Mouse (Mus musculus) limb, embryonic 13.5 days (tissue): ENCODE results near the gene BC030499. TPM values are rescaled to one million over a fixed set of nuclear protein-coding genes. Genes with fewer than 3 reads are reported as not detected.
A peak's percentile ranks its signal among the peaks of the same experiment; 100 is the strongest.
"Not testable (repeated sequence)": the region's sequence is repeated elsewhere in the genome, so short reads cannot be mapped to it uniquely, and the experiment has no call there.

Experiments used
- ATAC-seq: fragments of 200-750 bp; cut with Nextera tagmentation; 2 replicates; pipeline ENCODE4 v1.8.0; 2017; ENCODE audit warnings: low read depth, moderate number of reproducible peaks, moderate TSS enrichment; ENCODE audit not compliant: low FRiP score
- H3K27ac ChIP-seq: fragments of 300-500 bp; sonication (generic); 2 replicates; pipeline ENCODE4 v1.5.1; 2015; ENCODE audit warnings: inconsistent platforms, mild to moderate bottlenecking, moderate library complexity
- H3K27me3 ChIP-seq: fragments of 300-500 bp; sonication (generic); 2 replicates; pipeline ENCODE4 v1.6.1; 2015; ENCODE audit warnings: mild to moderate bottlenecking, inconsistent platforms
- H3K36me3 ChIP-seq: fragments of 300-500 bp; sonication (generic); 2 replicates; pipeline ENCODE4 v1.6.1; 2015; ENCODE audit warnings: inconsistent platforms, mild to moderate bottlenecking, moderate library complexity
- H3K4me1 ChIP-seq: fragments of 300-500 bp; sonication (generic); 2 replicates; pipeline ENCODE4 v1.6.1; 2015; ENCODE audit warnings: inconsistent platforms
- H3K4me2 ChIP-seq: fragments of 300-500 bp; sonication (generic); replicated peaks from 2 replicates; pipeline ENCODE4 v1.6.1; 2015; ENCODE audit warnings: inconsistent platforms, mild to moderate bottlenecking, moderate library complexity
- H3K4me3 ChIP-seq: fragments of 300-500 bp; sonication (generic); 2 replicates; pipeline ENCODE4 v1.5.1; 2015; ENCODE audit warnings: moderate library complexity, mild to moderate bottlenecking, inconsistent platforms
- H3K9ac ChIP-seq: fragments of 300-500 bp; sonication (generic); 2 replicates; pipeline ENCODE4 v1.6.1; 2015; ENCODE audit warnings: mild to moderate bottlenecking, inconsistent platforms
- H3K9me3 ChIP-seq: fragments of 300-500 bp; sonication (generic); 2 replicates; pipeline ENCODE4 v1.6.1; 2016; ENCODE audit warnings: inconsistent platforms
- WGBS: fragments of 180-500 bp; shearing (Covaris S2); methylation state at CpG from one replicate; pipeline ENCODE4 v1.1.7; 2015; 5-methylcytosine and 5-hydroxymethylcytosine counted together
- polyA plus RNA-seq: library from polyadenylated mRNA; unstranded; fragments of >200 nt; fragmentation: Nextera tagmentation; extraction: Ambion mirVana; gene quantifications from 2 replicates; pipeline ENCODE4 v1.2.1, GENCODE M21; 2015

BC030499 gene
- polyA plus RNA-seq, 1 experiment from 2014 or later: 0.56 TPM

- H3K36me3 ChIP-seq: peaks cover 96% of the 10 kb centered on the region
- no peaks in the 10 kb centered on the region for H3K27me3 ChIP-seq
- no peak overlapping the region for H3K4me3 ChIP-seq
- H3K4me2 ChIP-seq: no peak overlapping the region
- H3K27ac ChIP-seq: no peak overlapping the region
- no peak overlapping the region for H3K9ac ChIP-seq
- WGBS: 91% methylated on average over 13 of the region's 13 CpGs
- no peaks in the 10 kb centered on the region for H3K4me1 ChIP-seq
- no peaks in the 10 kb centered on the region for H3K9me3 ChIP-seq
- no peak for ATAC-seq
These were observed 18.7 kb upstream of the BC030499 start for GRCm38 (mm10) chr11:78271986-78272385.

- H3K4me1 ChIP-seq: no peaks in the 10 kb centered on the region
These were observed 15.0 kb upstream of the BC030499 start for GRCm38 (mm10) chr11:78275596-78275995.

DNA sequence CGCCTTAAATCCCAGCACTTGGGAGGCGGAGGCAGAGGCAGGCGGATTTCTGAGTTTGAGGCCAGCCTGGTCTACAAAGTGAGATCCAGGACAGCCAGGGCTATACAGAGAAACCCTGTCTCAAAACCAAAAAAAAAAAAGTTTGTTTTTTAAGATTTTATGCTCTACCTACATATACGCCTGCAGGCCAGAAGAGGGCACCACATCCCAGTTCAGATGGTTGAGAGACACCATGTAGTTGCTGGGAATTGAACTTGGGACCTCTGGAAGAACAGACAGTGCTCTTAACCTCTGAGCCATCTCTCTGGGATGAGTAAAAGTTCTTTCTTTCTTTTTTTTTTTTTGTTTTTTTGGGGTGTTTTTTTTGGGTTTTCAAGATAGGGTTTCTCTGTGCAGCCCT is 14.5 kb upstream of the BC030499 start:
- not testable (repeated sequence) for H3K27me3 ChIP-seq, H3K27ac ChIP-seq, H3K4me3 ChIP-seq, ATAC-seq, H3K9ac ChIP-seq, H3K9me3 ChIP-seq, H3K4me2 ChIP-seq, H3K4me1 ChIP-seq
- H3K36me3 ChIP-seq: peaks cover 99% of the 10 kb centered on the region
- WGBS: 95% methylated on average over 4 of the region's 4 CpGs

More at GRCm38 (mm10) chr11:78275596-78275995, 15.0 kb upstream of the BC030499 start:
- Histone ChIP-seq H3K27ac (no peak overlapping the region), H3K4me2 (no peak overlapping the region), H3K9ac (no peak overlapping the region), H3K4me3 (no peak overlapping the region), H3K36me3 (peaks cover 97% of the 10 kb centered on the region), H3K9me3 (no peaks in the 10 kb centered on the region), H3K27me3 (no peaks in the 10 kb centered on the region)
- 100% methylated on average over 1 of the region's 1 CpGs for WGBS
- ATAC-seq: no peak

GRCm38 (mm10) chr11:78278853-78279252 is 11.8 kb upstream of the BC030499 start:
- no peak overlapping the region for H3K9ac ChIP-seq
- WGBS: 92% methylated on average over 7 of the region's 7 CpGs
- H3K27me3 ChIP-seq: no peaks in the 10 kb centered on the region
- H3K36me3 ChIP-seq: peaks cover 98% of the 10 kb centered on the region
- H3K4me1 ChIP-seq: no peaks in the 10 kb centered on the region
- no peak overlapping the region for H3K27ac ChIP-seq
- no peak overlapping the region for H3K4me2 ChIP-seq
- H3K4me3 ChIP-seq: no peak overlapping the region
- no peaks in the 10 kb centered on the region for H3K9me3 ChIP-seq
- ATAC-seq: no peak

DNA sequence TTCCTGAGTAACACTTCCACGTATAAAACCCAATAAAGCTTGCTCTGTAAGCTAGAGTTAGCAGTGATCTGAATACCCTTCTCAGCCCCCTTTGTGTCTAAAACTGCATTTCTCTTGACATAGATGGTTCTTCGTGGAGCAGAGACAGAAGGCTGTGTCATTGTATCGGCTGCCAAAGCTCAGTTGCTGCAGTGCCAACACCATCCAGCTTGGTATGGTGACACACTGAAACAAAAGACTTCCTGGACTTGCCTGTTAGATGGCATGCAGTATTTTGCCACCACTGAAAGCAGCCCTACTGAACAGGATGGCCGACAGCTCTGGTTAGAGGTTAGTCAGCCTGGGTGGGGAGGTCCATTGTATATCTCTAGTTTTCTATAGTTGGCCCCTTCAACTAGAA is 11.1 kb upstream of the BC030499 start:
- no peaks in the 10 kb centered on the region for H3K9me3 ChIP-seq
- H3K4me3 ChIP-seq: no peak overlapping the region
- no peak overlapping the region for H3K9ac ChIP-seq
- H3K36me3 ChIP-seq: peaks cover 98% of the 10 kb centered on the region
- no peak for ATAC-seq
- H3K27ac ChIP-seq: no peak overlapping the region
- no peaks in the 10 kb centered on the region for H3K4me1 ChIP-seq
- no peaks in the 10 kb centered on the region for H3K27me3 ChIP-seq
- H3K4me2 ChIP-seq: no peak overlapping the region
- 92% methylated on average over 4 of the region's 4 CpGs for WGBS

DNA sequence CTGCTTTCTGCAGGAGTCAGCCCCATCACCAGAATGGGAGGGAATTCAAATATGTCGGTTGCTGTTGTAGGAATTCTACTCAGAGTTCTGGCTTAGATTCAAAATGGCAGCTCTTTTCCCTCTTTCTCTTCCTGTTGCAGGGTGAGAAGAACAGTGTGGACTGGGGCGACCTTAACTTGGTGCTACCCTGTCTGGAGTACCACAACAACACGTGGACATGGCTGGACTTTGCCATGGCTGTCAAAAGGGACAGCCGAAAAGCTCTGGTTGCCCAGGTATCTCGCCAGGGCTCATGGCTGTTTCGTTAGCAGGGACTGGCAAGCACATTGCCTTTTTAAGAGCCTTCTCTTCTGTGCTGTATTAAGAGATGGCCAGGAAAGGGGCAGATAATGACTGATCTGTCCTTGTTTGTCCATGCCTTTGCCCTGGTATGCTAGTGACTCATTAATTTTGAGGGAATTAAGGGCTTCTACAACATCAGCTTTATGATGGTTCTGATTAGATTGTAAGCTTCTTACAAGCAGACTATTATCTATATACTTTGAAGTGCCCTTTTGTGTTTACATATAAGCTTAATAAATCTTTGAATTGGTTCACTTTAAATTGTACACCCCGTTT is 1.4 kb upstream of the BC030499 start:
- peaks cover 84% of the 10 kb centered on the region for H3K36me3 ChIP-seq
- H3K4me2 ChIP-seq: no peak overlapping the region
- no peak overlapping the region for H3K4me3 ChIP-seq
- H3K27me3 ChIP-seq: no peaks in the 10 kb centered on the region
- 89% methylated on average over 7 of the region's 7 CpGs for WGBS
- no peak overlapping the region for H3K9ac ChIP-seq
- no peak for ATAC-seq
- H3K9me3 ChIP-seq: no peaks in the 10 kb centered on the region
- no peak overlapping the region for H3K27ac ChIP-seq
- H3K4me1 ChIP-seq: no peaks in the 10 kb centered on the region

DNA sequence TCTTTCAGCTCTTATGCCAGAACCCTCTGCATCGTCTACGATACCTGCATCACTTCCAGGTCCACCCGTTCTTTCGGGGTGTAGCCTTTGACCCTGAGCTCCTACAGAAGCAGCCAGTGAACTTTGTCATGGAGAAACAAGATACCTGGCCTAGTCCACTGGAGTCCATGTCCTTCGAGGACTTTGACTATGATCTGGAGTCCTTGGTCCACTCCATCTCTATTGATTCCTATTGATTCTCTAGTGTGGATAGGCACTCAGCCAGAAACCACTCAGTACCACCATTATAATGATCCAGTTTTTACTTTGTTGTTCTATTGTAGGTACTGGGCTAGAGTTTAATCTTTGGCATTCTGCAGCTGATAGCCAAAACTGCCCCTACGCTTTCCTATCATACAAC is 3.9 kb downstream of the BC030499 start:
- 93% methylated on average over 6 of the region's 6 CpGs for WGBS
- H3K27ac ChIP-seq: no peak overlapping the region
- peaks cover 34% of the 10 kb centered on the region for H3K36me3 ChIP-seq
- no peaks in the 10 kb centered on the region for H3K27me3 ChIP-seq
- ATAC-seq: no peak
- H3K4me2 ChIP-seq: no peak overlapping the region
- H3K9me3 ChIP-seq: no peaks in the 10 kb centered on the region
- H3K4me1 ChIP-seq: no peaks in the 10 kb centered on the region
- no peak overlapping the region for H3K9ac ChIP-seq
- no peak overlapping the region for H3K4me3 ChIP-seq

DNA sequence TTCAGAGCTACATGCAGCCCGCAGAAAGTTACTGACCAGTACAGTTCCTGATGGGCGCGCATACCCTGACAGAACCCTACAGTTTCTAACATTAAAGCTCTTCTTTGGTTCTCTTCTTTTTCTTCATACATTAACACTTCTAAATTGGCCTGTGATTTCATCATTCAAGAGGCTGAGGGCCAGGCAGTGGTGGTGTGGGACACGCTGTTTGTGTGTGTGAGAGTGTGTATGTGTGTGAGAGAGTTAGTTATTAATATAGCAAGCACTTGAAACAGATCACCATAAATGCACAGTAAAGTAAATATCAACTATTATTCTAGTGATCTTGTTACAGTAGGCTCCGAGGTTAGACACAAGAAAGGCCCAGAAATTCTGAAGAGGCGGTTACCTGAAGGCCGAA is 10.3 kb downstream of the BC030499 start:
- H3K9me3 ChIP-seq: no peaks in the 10 kb centered on the region
- 0 out of 2 replicates have a peak, but pooled peaks have one; percentile 21 for ATAC-seq
- peak overlapping the region; percentile 48; the same call in 1 of the 2 replicates for H3K27ac ChIP-seq
- peak overlapping the region; percentile 83 for H3K4me3 ChIP-seq
- peaks cover 11% of the 10 kb centered on the region for H3K4me1 ChIP-seq
- 59% methylated on average over 7 of the region's 7 CpGs for WGBS
- H3K36me3 ChIP-seq: peaks cover 28% of the 10 kb centered on the region
- H3K9ac ChIP-seq: peak overlapping the region; percentile 65
- H3K27me3 ChIP-seq: no peaks in the 10 kb centered on the region
- peak overlapping the region; percentile 84 for H3K4me2 ChIP-seq

DNA sequence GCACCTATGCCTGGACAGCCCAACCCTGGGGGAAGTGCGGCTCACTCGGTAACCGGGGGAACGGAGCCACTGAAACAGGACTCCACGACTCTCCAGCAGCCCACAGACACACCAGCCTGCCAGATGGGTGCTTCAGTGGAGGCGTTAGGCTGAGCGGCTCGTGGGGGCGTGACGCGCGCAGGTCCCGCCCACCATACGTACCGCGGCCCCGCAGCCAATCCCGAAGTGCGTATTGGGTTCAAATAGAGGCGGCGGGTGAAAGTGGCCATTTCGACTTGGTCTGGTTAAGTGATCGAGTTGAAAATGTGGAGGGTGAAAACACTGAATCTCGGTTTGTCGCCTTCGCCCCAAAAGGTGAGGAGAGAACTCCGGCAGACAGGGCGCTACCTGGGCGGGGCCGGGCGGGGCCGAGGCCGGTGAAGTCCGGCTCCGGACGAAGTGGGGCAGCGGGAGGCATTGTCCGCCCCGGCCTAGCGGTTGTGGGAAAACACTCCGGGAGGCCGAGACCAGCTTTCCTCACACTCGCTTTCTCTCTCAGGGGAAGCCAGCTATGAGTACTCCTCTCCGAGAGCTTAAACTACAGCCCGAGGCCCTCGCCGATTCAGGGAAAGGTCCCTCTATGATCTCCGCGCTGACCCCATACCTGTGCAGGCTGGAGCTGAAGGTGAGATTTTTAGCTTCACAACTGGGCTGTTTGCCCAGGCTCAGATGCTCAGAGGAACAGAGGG is 10.9 kb downstream of the BC030499 start, which contains the start of gene Spag5:
Gene Spag5 (plus strand): TSS at position 173 of the 728 bp plus-strand sequence.
- Histone ChIP-seq H3K4me2 (peak within 1 kb of the TSS; percentile 84), H3K4me1 (peaks cover 13% of the 10 kb centered on the region), H3K36me3 (peaks cover 32% of the 10 kb centered on the region), H3K27me3 (no peaks in the 10 kb centered on the region), H3K9ac (peak within 1 kb of the TSS; percentile 78), H3K27ac (peak within 1 kb of the TSS; percentile 48; the same call in 1 of the 2 replicates), H3K4me3 (peak within 1 kb of the TSS; percentile 83), H3K9me3 (no peaks in the 10 kb centered on the region)
- peak; percentile 99 for ATAC-seq
- WGBS: under 1% methylated on average over 45 of the region's 49 CpGs

DNA sequence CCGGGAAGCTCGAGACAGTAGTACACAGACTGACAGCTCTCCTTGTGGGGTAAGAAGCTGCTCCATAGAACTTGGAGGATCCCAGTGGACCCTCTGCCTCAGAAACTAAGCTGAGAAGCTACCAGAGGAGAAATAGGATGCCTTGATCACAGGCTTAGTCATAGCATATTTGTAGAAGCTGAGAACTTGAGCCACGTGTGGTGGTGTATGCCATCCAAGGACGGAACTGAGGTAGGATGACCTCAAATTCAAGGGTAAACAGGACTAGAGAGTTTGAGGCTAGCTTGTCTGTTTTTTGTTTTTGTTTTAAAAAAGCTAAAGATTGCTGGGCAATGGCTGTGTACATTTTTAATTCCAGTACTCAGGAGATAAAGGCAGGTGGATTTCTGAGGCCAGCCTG is 14.6 kb downstream of the BC030499 start:
- Histone ChIP-seq H3K4me3 (no peak overlapping the region), H3K9me3 (no peaks in the 10 kb centered on the region), H3K4me1 (peaks cover 17% of the 10 kb centered on the region), H3K4me2 (no peak overlapping the region), H3K27me3 (no peaks in the 10 kb centered on the region), H3K27ac (no peak overlapping the region), H3K9ac (no peak overlapping the region), H3K36me3 (peaks cover 61% of the 10 kb centered on the region)
- no peak for ATAC-seq
- 88% methylated on average over 4 of the region's 4 CpGs for whole genome bisulfite sequencing

DNA sequence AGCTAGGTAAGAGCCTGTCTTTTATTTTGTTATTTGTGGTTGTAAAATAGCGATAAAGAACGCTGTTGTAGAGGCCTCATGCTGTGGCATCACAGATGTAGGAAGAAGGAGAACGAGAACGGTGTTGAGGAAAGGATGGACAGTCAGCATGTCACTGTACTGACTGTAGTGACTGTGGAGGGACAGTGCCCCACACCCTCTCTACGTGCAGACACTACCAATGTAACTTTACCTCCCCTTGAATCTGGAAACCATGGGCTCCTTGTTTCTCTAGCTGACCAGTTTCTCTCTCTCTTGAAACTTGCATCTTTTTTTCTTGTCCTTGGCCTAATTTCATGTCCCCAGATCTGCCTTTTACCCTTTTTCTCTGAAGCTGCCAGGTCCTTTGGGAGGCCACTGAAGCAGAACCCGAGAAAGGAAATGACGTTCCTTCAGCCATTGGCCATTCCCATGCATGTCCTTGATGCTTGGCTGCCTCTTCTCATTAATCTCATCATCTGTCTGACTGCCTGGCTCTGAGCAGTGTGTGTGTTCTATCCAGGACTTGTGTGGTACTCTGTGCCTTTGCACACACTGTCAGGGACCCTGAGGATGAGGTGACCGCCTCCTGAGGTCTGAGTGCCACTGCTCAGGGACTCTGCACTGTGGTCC is 20.3 kb downstream of the BC030499 start:
- 82% methylated on average over 8 of the region's 8 CpGs for WGBS
- H3K36me3 ChIP-seq: peaks cover 85% of the 10 kb centered on the region

GRCm38 (mm10) chr11:78313662-78314061 is 23.0 kb downstream of the BC030499 start:
- 94% methylated on average over 2 of the region's 2 CpGs for WGBS
- H3K27ac ChIP-seq: no peak overlapping the region
- no peak overlapping the region for H3K4me3 ChIP-seq
- H3K36me3 ChIP-seq: peaks cover 93% of the 10 kb centered on the region
- ATAC-seq: no peak
- H3K9ac ChIP-seq: no peak overlapping the region
- no peaks in the 10 kb centered on the region for H3K4me1 ChIP-seq
- H3K9me3 ChIP-seq: no peaks in the 10 kb centered on the region
- H3K4me2 ChIP-seq: no peak overlapping the region
- no peaks in the 10 kb centered on the region for H3K27me3 ChIP-seq

More for the DNA sequence above, 20.3 kb downstream of the BC030499 start:
- no peaks in the 10 kb centered on the region for H3K9me3 ChIP-seq
- no peaks in the 10 kb centered on the region for H3K27me3 ChIP-seq
- no peak for ATAC-seq
- no peak overlapping the region for H3K4me2 ChIP-seq
- no peak overlapping the region for H3K4me3 ChIP-seq
- H3K27ac ChIP-seq: no peak overlapping the region
- H3K9ac ChIP-seq: no peak overlapping the region
- H3K4me1 ChIP-seq: 0 out of 2 replicates have a peak, but pooled peaks cover 6% of the 10 kb centered on the region
